Mouse (Mus musculus) hindbrain, embryonic 12.5 days (tissue): ENCODE measurements at regions not wholly inside any gene's neighbourhood (a gene's known extent, or its start where the extent isn't known, plus 50 kb on each side); places are given as distances from the start of the nearest gene placed in this dataset.

Experiments
- ATAC-seq: fragments of 200-750 bp; cut with Nextera tagmentation; 2 replicates; pipeline ENCODE4 v1.8.0; 2017; ENCODE audit warnings: moderate TSS enrichment; ENCODE audit not compliant: low FRiP score
- H3K27ac ChIP-seq: fragments of 300-500 bp; sonication (generic); 2 replicates; pipeline ENCODE4 v1.5.1; 2016; ENCODE audit warnings: mild to moderate bottlenecking
- H3K27me3 ChIP-seq: fragments of 300-500 bp; sonication (generic); 2 replicates; pipeline ENCODE4 v1.6.1; 2016; ENCODE audit warnings: mild to moderate bottlenecking
- H3K36me3 ChIP-seq: fragments of 300-500 bp; sonication (generic); 2 replicates; pipeline ENCODE4 v1.6.1; 2016; ENCODE audit warnings: mild to moderate bottlenecking
- H3K4me1 ChIP-seq: fragments of 300-500 bp; sonication (generic); 2 replicates; pipeline ENCODE4 v1.6.1; 2016
- H3K4me2 ChIP-seq: fragments of 300-500 bp; sonication (generic); replicated peaks from 2 replicates; pipeline ENCODE4 v1.6.1; 2016; ENCODE audit warnings: mild to moderate bottlenecking
- H3K4me3 ChIP-seq: fragments of 300-500 bp; sonication (generic); 2 replicates; pipeline ENCODE4 v1.5.1; 2016; ENCODE audit warnings: mild to moderate bottlenecking
- H3K9ac ChIP-seq: fragments of 300-500 bp; sonication (generic); 2 replicates; pipeline ENCODE4 v1.6.1; 2016; ENCODE audit warnings: mild to moderate bottlenecking, moderate library complexity
- H3K9me3 ChIP-seq: fragments of 300-500 bp; sonication (generic); replicated peaks from 2 replicates; pipeline ENCODE4 v1.6.1; 2016; ENCODE audit warnings: mild to moderate bottlenecking
- WGBS: fragments of 180-500 bp; shearing (Covaris S2); methylation state at CpG from one replicate; pipeline ENCODE4 v1.1.7; 2016; 5-methylcytosine and 5-hydroxymethylcytosine counted together

GRCm38 (mm10) chr12:99108616-99109015 is 188.2 kb downstream of the Ttc8 start:
- no peak overlapping the region for H3K27ac ChIP-seq
- no peak overlapping the region for H3K4me3 ChIP-seq
- no peaks in the 10 kb centered on the region for H3K4me1 ChIP-seq
- no peak overlapping the region for H3K9ac ChIP-seq
- no peaks in the 10 kb centered on the region for H3K27me3 ChIP-seq
- ATAC-seq, result no peak
- H3K36me3 ChIP-seq, result no peaks in the 10 kb centered on the region
- no peaks in the 10 kb centered on the region for H3K9me3 ChIP-seq
- H3K4me2 ChIP-seq, result no peak overlapping the region
- WGBS, result 88% methylated on average over 5 of the region's 5 CpGs

GRCm38 (mm10) chr12:99113781-99114180 is 193.4 kb downstream of the Ttc8 start:
- Histone ChIP-seq H3K9ac (no peak overlapping the region), H3K36me3 (no peaks in the 10 kb centered on the region), H3K27me3 (no peaks in the 10 kb centered on the region), H3K9me3 (no peaks in the 10 kb centered on the region), H3K27ac (no peak overlapping the region), H3K4me2 (no peak overlapping the region), H3K4me3 (no peak overlapping the region), H3K4me1 (no peaks in the 10 kb centered on the region)
- 91% methylated on average over 2 of the region's 2 CpGs for WGBS
- ATAC-seq, result no peak

GRCm38 (mm10) chr12:99116491-99116890 is 196.1 kb downstream of the Ttc8 start:
- Histone ChIP-seq H3K9ac (no peak overlapping the region), H3K4me2 (no peak overlapping the region), H3K27ac (no peak overlapping the region), H3K9me3 (no peaks in the 10 kb centered on the region), H3K4me3 (no peak overlapping the region), H3K4me1 (no peaks in the 10 kb centered on the region), H3K36me3 (no peaks in the 10 kb centered on the region), H3K27me3 (no peaks in the 10 kb centered on the region)
- 59% methylated on average over 7 of the region's 7 CpGs for WGBS
- no peak for ATAC-seq

GRCm38 (mm10) chr12:99118381-99119115 is 198.2 kb downstream of the Ttc8 start:
- Histone ChIP-seq H3K9me3 (no peaks in the 10 kb centered on the region), H3K4me1 (no peaks in the 10 kb centered on the region), H3K4me2 (no peak overlapping the region), H3K4me3 (no peak overlapping the region), H3K36me3 (no peaks in the 10 kb centered on the region), H3K9ac (no peak overlapping the region), H3K27ac (no peak overlapping the region), H3K27me3 (no peaks in the 10 kb centered on the region)
- WGBS, result 91% methylated on average over 12 of the region's 12 CpGs
- ATAC-seq, result no peak

- no peak for ATAC-seq
- 74% methylated on average over 9 of the region's 9 CpGs for WGBS
- Histone ChIP-seq H3K4me1 (no peaks in the 10 kb centered on the region), H3K36me3 (no peaks in the 10 kb centered on the region), H3K27ac (no peak overlapping the region), H3K4me2 (no peak overlapping the region), H3K9me3 (no peaks in the 10 kb centered on the region), H3K4me3 (no peak overlapping the region), H3K27me3 (no peaks in the 10 kb centered on the region), H3K9ac (no peak overlapping the region)
Observed at GRCm38 (mm10) chr12:99119966-99120365, 199.6 kb downstream of the Ttc8 start.

GRCm38 (mm10) chr12:99123611-99124495 is 203.5 kb downstream of the Ttc8 start:
- Histone ChIP-seq H3K36me3 (no peaks in the 10 kb centered on the region), H3K27ac (no peak overlapping the region), H3K4me1 (no peaks in the 10 kb centered on the region), H3K27me3 (no peaks in the 10 kb centered on the region), H3K4me3 (no peak overlapping the region), H3K4me2 (no peak overlapping the region), H3K9ac (no peak overlapping the region), H3K9me3 (no peaks in the 10 kb centered on the region)
- ATAC-seq, result no peak
- WGBS, result 76% methylated on average over 15 of the region's 15 CpGs

GRCm38 (mm10) chr12:99126129-99126528 is 205.8 kb downstream of the Ttc8 start:
- Histone ChIP-seq H3K4me2 (no peak overlapping the region), H3K4me3 (no peak overlapping the region), H3K27me3 (no peaks in the 10 kb centered on the region), H3K9ac (no peak overlapping the region), H3K9me3 (no peaks in the 10 kb centered on the region), H3K27ac (no peak overlapping the region), H3K4me1 (no peaks in the 10 kb centered on the region), H3K36me3 (no peaks in the 10 kb centered on the region)
- WGBS, result 100% methylated on average over 2 of the region's 2 CpGs
- ATAC-seq, result no peak
